Mouse (Mus musculus) testis, adult 10 weeks (tissue): Measurements from ENCODE around the gene Lipt2. TPM values are rescaled to one million over a fixed set of nuclear protein-coding genes. Genes with fewer than 3 reads are reported as not detected.

Experiments used
- polyA plus RNA-seq: library from polyadenylated mRNA; stranded (reverse); fragments of 350-450 nt; fragmentation: Illumina TruSeq; extraction: RNeasy Lipid Tissue Mini Kit (QIAGEN cat#74804); gene quantifications from one replicate; pipeline ENCODE4 v1.2.3, GENCODE M21; 2014; ENCODE audit warnings: low read depth, low replicate concordance

The Lipt2 gene
- 4.4 TPM for polyA plus RNA-seq

GRCm38 (mm10) chr7:100159105-100159841, at the start of gene Lipt2:
TSS of gene Lipt2 (plus strand) at chr7:100159277.

DNA sequence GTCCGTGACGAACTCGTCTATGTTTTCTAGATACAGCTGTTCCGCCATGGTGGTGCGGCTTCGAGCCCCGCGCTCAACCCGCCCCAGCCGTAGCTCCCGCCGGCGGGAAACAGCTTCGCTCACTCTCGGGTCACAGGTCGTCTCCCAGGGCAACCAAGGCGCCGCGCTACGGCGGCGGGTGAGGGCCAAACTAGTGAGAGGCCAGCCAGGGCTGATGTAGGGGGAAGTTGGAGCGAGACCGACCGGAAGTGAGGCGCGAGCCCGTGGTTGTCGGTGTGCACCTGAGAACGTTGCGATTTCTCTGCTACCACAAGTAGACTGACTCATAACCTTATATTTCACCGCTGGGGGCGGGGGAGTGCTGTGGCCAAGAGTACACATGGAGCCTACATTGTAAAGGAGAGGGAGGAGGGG, 37.7 kb upstream of the Lipt2 start, which contains the start of gene Pold3:
Gene Pold3 (minus strand): TSS at position 190 of the 414 bp plus-strand sequence.

GRCm38 (mm10) chr7:100176269-100176668, 17.2 kb downstream of the Lipt2 start, which contains the start of gene Kcne3:
TSS of gene Kcne3 (plus strand) at chr7:100176502.

Other genes starting within 250 kb of the Lipt2 start
- gene Rnf169, start 178.8 kb upstream of the Lipt2 start, polyA plus RNA-seq: 2.7 TPM
- gene Chrdl2, start 153.1 kb upstream of the Lipt2 start, polyA plus RNA-seq: not detected
- gene Pold3, start 37.7 kb upstream of the Lipt2 start, polyA plus RNA-seq: 176 TPM
- gene Kcne3, start 17.2 kb downstream of the Lipt2 start, polyA plus RNA-seq: 273 TPM
- gene Pgm2l1, start 68.1 kb downstream of the Lipt2 start, polyA plus RNA-seq: 19.5 TPM
- gene P4ha3, start 126.2 kb downstream of the Lipt2 start, polyA plus RNA-seq: 0.14 TPM
- gene C2cd3, start 213.0 kb downstream of the Lipt2 start, polyA plus RNA-seq: 61.7 TPM
- gene Ppme1, start 213.0 kb downstream of the Lipt2 start, polyA plus RNA-seq: 93.7 TPM